Mouse (Mus musculus) kidney, embryonic 14.5 days (tissue): ENCODE data around the gene Inpp5e. TPM values are rescaled to one million over a fixed set of nuclear protein-coding genes. Genes with fewer than 3 reads are reported as not detected.

Experiments
- ATAC-seq: fragments of 200-750 bp; cut with Nextera tagmentation; 2 replicates; pipeline ENCODE4 v1.8.0; 2017; ENCODE audit warnings: moderate number of reproducible peaks, mild to moderate bottlenecking, moderate TSS enrichment, moderate library complexity; ENCODE audit not compliant: low FRiP score, low TSS enrichment
- H3K27ac ChIP-seq: fragments of 300-500 bp; sonication (generic); 2 replicates; pipeline ENCODE4 v1.5.1; 2014; ENCODE audit warnings: low read depth, mild to moderate bottlenecking, low read length, moderate library complexity, mixed read lengths
- H3K27me3 ChIP-seq: fragments of 300-500 bp; sonication (generic); 2 replicates; pipeline ENCODE4 v1.6.1; 2014; ENCODE audit warnings: mild to moderate bottlenecking, low read length; ENCODE audit not compliant: control insufficient read depth, insufficient read depth
- H3K36me3 ChIP-seq: fragments of 300-500 bp; sonication (generic); 2 replicates; pipeline ENCODE4 v1.6.1; 2014; ENCODE audit warnings: low read length, mixed read lengths; ENCODE audit not compliant: control insufficient read depth, insufficient read depth
- H3K4me1 ChIP-seq: fragments of 300-500 bp; sonication (generic); 2 replicates; pipeline ENCODE4 v1.6.1; 2014; ENCODE audit warnings: low read length, mixed read lengths; ENCODE audit not compliant: control insufficient read depth, insufficient read depth
- H3K4me2 ChIP-seq: fragments of 300-500 bp; sonication (generic); replicated peaks from 2 replicates; pipeline ENCODE4 v1.6.1; 2014; ENCODE audit warnings: low read depth, mild to moderate bottlenecking, low read length
- H3K4me3 ChIP-seq: fragments of 300-500 bp; sonication (generic); 2 replicates; pipeline ENCODE4 v1.5.1; 2014; ENCODE audit warnings: mild to moderate bottlenecking, low read length
- H3K9ac ChIP-seq: fragments of 300-500 bp; sonication (generic); 2 replicates; pipeline ENCODE4 v1.6.1; 2014; ENCODE audit warnings: low read depth, mild to moderate bottlenecking, low read length, moderate library complexity
- H3K9me3 ChIP-seq: fragments of 300-500 bp; sonication (generic); 2 replicates; pipeline ENCODE4 v1.6.1; 2016; ENCODE audit warnings: low read length; ENCODE audit not compliant: control insufficient read depth
- WGBS: fragments of 180-500 bp; shearing (Covaris S2); extraction: QIAGEN DNeasy Blood & Tissue Kit; methylation state at CpG from one replicate; pipeline ENCODE4 v1.1.7; 2014; 5-methylcytosine and 5-hydroxymethylcytosine counted together
- polyA plus RNA-seq: library from polyadenylated mRNA; unstranded; fragments of >200 nt; fragmentation: Nextera tagmentation; extraction: Ambion mirVana; gene quantifications from 2 replicates; pipeline ENCODE4 v1.2.1, GENCODE M21; 2014

Inpp5e gene
- polyA plus RNA-seq, 1 experiment from 2014 or later = 24.7 TPM

DNA sequence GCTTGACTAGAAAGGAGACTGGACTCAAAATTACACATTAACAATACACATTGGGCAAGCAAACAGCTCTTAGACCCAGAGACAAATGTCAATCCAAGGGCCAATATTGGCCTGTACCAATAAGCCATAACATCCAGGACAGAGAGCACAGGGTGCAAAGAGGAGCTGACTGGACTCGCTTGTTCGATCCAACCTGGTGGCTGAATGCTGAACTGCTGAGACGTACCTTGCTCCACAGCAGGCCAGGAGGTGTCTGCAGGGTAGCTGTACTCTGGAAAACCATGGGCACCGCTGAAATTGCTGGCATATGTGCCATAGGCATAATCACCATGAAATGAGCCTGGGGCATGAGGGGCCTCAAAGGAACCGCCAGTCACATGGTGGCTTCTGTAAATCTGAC lies 20.8 kb upstream of the Inpp5e start:
- no peak overlapping the region for H3K9ac ChIP-seq
- H3K36me3 ChIP-seq = peaks cover 93% of the 10 kb centered on the region
- 99% methylated on average over 5 of the region's 5 CpGs for WGBS
- ATAC-seq = no peak
- no peaks in the 10 kb centered on the region for H3K9me3 ChIP-seq
- H3K27me3 ChIP-seq = no peaks in the 10 kb centered on the region
- no peak overlapping the region for H3K27ac ChIP-seq
- no peak overlapping the region for H3K4me2 ChIP-seq
- no peaks in the 10 kb centered on the region for H3K4me1 ChIP-seq
- H3K4me3 ChIP-seq = no peak overlapping the region

GRCm38 (mm10) chr2:26424541-26424940 lies 15.5 kb upstream of the Inpp5e start:
- no peaks in the 10 kb centered on the region for H3K27me3 ChIP-seq
- H3K4me3 ChIP-seq = no peak overlapping the region
- H3K27ac ChIP-seq = no peak overlapping the region
- H3K9ac ChIP-seq = no peak overlapping the region
- no peaks in the 10 kb centered on the region for H3K9me3 ChIP-seq
- H3K4me1 ChIP-seq = no peaks in the 10 kb centered on the region
- H3K36me3 ChIP-seq = peaks cover 96% of the 10 kb centered on the region
- ATAC-seq = no peak
- 86% methylated on average over 2 of the region's 2 CpGs for WGBS
- H3K4me2 ChIP-seq = no peak overlapping the region

- no peak for ATAC-seq
- H3K27ac ChIP-seq = no peak overlapping the region
- H3K4me3 ChIP-seq = no peak overlapping the region
- no peak overlapping the region for H3K4me2 ChIP-seq
- 78% methylated on average over 1 of the region's 1 CpGs for WGBS
- peaks cover 93% of the 10 kb centered on the region for H3K36me3 ChIP-seq
- H3K4me1 ChIP-seq = no peaks in the 10 kb centered on the region
- H3K9ac ChIP-seq = no peak overlapping the region
- no peaks in the 10 kb centered on the region for H3K27me3 ChIP-seq
- H3K9me3 ChIP-seq = no peaks in the 10 kb centered on the region
Measured at GRCm38 (mm10) chr2:26423086-26423485, 14.1 kb upstream of the Inpp5e start.

GRCm38 (mm10) chr2:26421969-26422368 lies 13.0 kb upstream of the Inpp5e start:
- 95% methylated on average over 2 of the region's 2 CpGs for WGBS
- Histone ChIP-seq H3K4me3 (no peak overlapping the region), H3K9me3 (no peaks in the 10 kb centered on the region), H3K27ac (no peak overlapping the region), H3K4me2 (no peak overlapping the region), H3K27me3 (no peaks in the 10 kb centered on the region), H3K36me3 (peaks cover 93% of the 10 kb centered on the region), H3K9ac (no peak overlapping the region), H3K4me1 (no peaks in the 10 kb centered on the region)
- ATAC-seq = no peak

DNA sequence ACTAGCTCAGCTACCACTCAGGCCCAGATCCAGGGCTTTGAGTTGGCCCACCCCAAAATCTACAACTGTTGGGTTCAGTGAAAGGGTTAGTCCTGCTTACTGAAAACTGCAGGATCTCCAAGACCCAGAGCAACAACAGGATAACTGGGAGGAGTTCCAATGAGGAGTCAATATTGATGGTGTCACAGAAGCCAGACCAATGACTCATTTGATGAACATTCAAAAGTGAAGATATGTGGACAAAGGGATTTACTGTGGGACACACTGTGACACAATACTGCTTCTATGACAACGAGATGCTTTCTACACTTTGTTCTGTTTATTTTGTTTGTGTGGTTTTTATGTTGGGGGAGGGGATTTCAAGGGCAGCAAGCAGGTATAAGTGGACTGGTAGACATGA lies 9.1 kb upstream of the Inpp5e start:
- WGBS = 92% methylated on average over 1 of the region's 1 CpGs
- H3K4me3 ChIP-seq = no peak overlapping the region
- no peaks in the 10 kb centered on the region for H3K4me1 ChIP-seq
- no peak overlapping the region for H3K4me2 ChIP-seq
- H3K27me3 ChIP-seq = no peaks in the 10 kb centered on the region
- ATAC-seq = no peak
- no peak overlapping the region for H3K9ac ChIP-seq
- peaks cover 94% of the 10 kb centered on the region for H3K36me3 ChIP-seq
- no peak overlapping the region for H3K27ac ChIP-seq
- H3K9me3 ChIP-seq = no peaks in the 10 kb centered on the region

DNA sequence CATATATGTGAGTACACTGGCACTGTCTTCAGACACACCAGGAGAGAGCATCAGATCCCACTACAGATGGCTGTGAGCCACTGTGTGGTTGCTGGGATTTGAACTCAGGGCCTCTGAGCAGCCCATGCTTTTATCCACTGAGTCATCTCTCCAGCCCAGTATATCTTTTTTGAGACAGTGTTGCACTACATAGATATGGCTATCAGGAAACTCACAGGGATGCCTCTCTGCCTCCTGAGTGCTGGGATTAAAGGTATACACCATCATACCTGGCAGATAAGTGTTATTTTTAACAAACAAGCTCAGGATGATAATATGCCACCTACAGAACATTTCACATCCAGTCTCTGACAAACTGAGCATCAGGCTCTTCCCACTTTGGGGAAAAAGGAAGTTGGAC lies 8.1 kb upstream of the Inpp5e start:
- H3K27me3 ChIP-seq = no peaks in the 10 kb centered on the region
- no peak overlapping the region for H3K4me2 ChIP-seq
- H3K4me3 ChIP-seq = no peak overlapping the region
- no peaks in the 10 kb centered on the region for H3K9me3 ChIP-seq
- H3K4me1 ChIP-seq = no peaks in the 10 kb centered on the region
- H3K9ac ChIP-seq = no peak overlapping the region
- H3K36me3 ChIP-seq = peaks cover 94% of the 10 kb centered on the region
- H3K27ac ChIP-seq = no peak overlapping the region
- no peak for ATAC-seq

GRCm38 (mm10) chr2:26410931-26411411 lies 2.0 kb upstream of the Inpp5e start:
- WGBS = 62% methylated on average over 5 of the region's 5 CpGs
- H3K4me2 ChIP-seq = no peak overlapping the region

DNA sequence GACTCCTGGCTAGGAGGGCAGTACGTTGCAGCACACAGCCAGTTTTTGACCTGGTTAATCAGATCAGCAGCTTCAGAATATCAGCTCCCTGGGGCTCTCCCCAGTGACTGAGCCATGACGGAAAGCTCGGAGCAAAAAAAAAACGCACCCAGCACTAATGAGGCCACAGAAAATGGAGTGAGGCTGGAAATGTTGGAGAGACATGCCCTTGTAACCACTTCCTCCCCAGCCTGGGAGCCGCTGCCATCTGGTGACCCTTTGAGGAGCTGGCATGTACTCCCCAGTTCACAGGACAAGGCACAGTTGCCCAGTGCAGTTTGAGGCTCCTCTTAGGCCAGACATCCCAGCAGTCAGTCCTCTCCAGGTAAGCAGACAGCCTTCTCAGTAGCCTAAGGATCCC lies 1.1 kb upstream of the Inpp5e start:
- Histone ChIP-seq H3K36me3 (peaks cover 58% of the 10 kb centered on the region), H3K4me2 (no peak overlapping the region), H3K27ac (no peak overlapping the region), H3K27me3 (no peaks in the 10 kb centered on the region), H3K9me3 (no peaks in the 10 kb centered on the region), H3K4me1 (peaks cover 29% of the 10 kb centered on the region), H3K9ac (no peak overlapping the region), H3K4me3 (no peak overlapping the region)
- ATAC-seq = no peak
- 73% methylated on average over 5 of the region's 5 CpGs for WGBS

More at GRCm38 (mm10) chr2:26410931-26411411, 2.0 kb upstream of the Inpp5e start:
- no peaks in the 10 kb centered on the region for H3K9me3 ChIP-seq
- H3K4me1 ChIP-seq = peaks cover 27% of the 10 kb centered on the region
- no peak overlapping the region for H3K9ac ChIP-seq
- H3K27me3 ChIP-seq = no peaks in the 10 kb centered on the region
- ATAC-seq = no peak
- H3K27ac ChIP-seq = no peak overlapping the region
- peaks cover 61% of the 10 kb centered on the region for H3K36me3 ChIP-seq
- no peak overlapping the region for H3K4me3 ChIP-seq

- peak; percentile 11; the same call in 1 of the 2 replicates for ATAC-seq
- no peak overlapping the region for H3K27ac ChIP-seq
- no peak overlapping the region; the same call in 1 of the 2 replicates for H3K4me2 ChIP-seq
- WGBS = 57% methylated on average over 3 of the region's 3 CpGs
- H3K27me3 ChIP-seq = no peaks in the 10 kb centered on the region
- H3K9ac ChIP-seq = no peak overlapping the region
- H3K4me1 ChIP-seq = peaks cover 29% of the 10 kb centered on the region
- H3K9me3 ChIP-seq = no peaks in the 10 kb centered on the region
- H3K4me3 ChIP-seq = peak overlapping the region; percentile 82
- H3K36me3 ChIP-seq = peaks cover 51% of the 10 kb centered on the region
Measured at GRCm38 (mm10) chr2:26409362-26409761, 359 bp upstream of the Inpp5e start.
